Mouse (Mus musculus) liver, embryonic 14.5 days (tissue): ENCODE measurements around the gene Lrig2.

Source experiments
- CTCF ChIP-seq: IDR thresholded peaks from 2 replicates; pipeline ENCODE4 v1.5.1; 2016; ENCODE audit warnings: antibody characterized with exemption, low read depth, control low read depth
- EP300 ChIP-seq: IDR thresholded peaks from 2 replicates; pipeline ENCODE4 v1.6.1; 2016; ENCODE audit warnings: antibody characterized with exemption, low read depth

- TF ChIP-seq CTCF (no peak), EP300 (no peak)
These were observed 42.3 kb downstream of the Lrig2 start for GRCm38 (mm10) chr3:104469421-104469820.
